Mouse (Mus musculus) liver, embryonic 12.5 days (tissue): ENCODE data around the gene Hmgb3. TPM values are rescaled to one million over a fixed set of nuclear protein-coding genes. Genes with fewer than 3 reads are reported as not detected.

Experiments used
- microRNA-seq: library from miRNA; unstranded; fragments of <30 nt; microRNA quantifications from one replicate; pipeline ENCODE4, GENCODE M21; 2017
- polyA plus RNA-seq: library from polyadenylated mRNA; unstranded; fragments of >200 nt; fragmentation: Nextera tagmentation; extraction: Ambion mirVana; gene quantifications from 2 replicates; pipeline ENCODE4 v1.2.1, GENCODE M21; 2016

Gene Hmgb3
- polyA plus RNA-seq, 1 experiment from 2014 or later, result 321 TPM

Small RNAs within 50 kb of the gene (microRNA-seq; reads per million reads assigned to microRNA genes)
- gene Gm23945, result not detected

Other genes with a start within 250 kb of the Hmgb3 start
- 8.4 and 9.7 TPM in 2 replicates for gene Mtmr1, start 191.2 kb upstream of the Hmgb3 start, polyA plus RNA-seq
- gene Cd99l2, start 63.1 kb upstream of the Hmgb3 start, polyA plus RNA-seq, result 13.8 and 14.9 TPM in 2 replicates
- gene Gpr50, start 107.7 kb downstream of the Hmgb3 start, polyA plus RNA-seq, result 0.06 and 0.11 TPM in 2 replicates